Mouse (Mus musculus) layer of hippocampus, postnatal 14 days (tissue): ENCODE results near the gene Zfp534. TPM values are rescaled to one million over a fixed set of nuclear protein-coding genes. Genes with fewer than 3 reads are reported as not detected.
"Not testable (repeated sequence)": the region's sequence is repeated elsewhere in the genome, so short reads cannot be mapped to it uniquely, and the experiment has no call there.

Experiments used
- DNase-seq, 2 experiments: peaks; one replicate each; pipeline ENCODE4 v3.0.0; 2021 to 2022; ENCODE audit warnings: low spot score in 2 of 2, mixed read lengths in 1 of 2
- long read RNA-seq, 2 experiments: library from polyadenylated mRNA; stranded (forward); transcript quantifications; one replicate each; pipeline ENCODE4 v2.0.0; 2021
- total RNA-seq, 2 experiments: library from RNA; stranded (reverse); gene quantifications; 2 replicates each; pipeline ENCODE4 v1.2.3; 2021

Gene Zfp534
- total RNA-seq = not detected
- long read RNA-seq, experiment 1 = 0 reads
- long read RNA-seq, experiment 2 = 0 reads

DNA sequence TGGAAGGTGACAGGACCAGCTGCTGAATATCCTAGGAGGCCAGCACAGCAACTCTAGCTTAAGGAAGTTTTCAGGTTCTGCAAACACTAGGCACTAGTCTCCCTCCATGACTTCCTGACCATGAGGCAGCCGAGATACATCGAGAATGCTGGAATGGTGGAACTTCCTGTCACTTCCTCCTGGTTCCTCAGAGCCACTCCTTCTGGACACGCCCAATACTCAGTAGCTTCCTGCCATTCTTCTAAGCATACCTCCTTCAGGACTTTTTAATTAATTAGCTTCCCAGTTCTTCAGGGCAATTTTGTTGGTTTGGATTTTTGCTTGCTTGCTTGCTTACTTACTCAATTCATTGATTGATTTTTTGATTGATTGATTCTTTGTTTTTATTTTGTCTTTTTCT is at the start of gene Zfp534:
TSS of gene Zfp534 (minus strand) at position 101 of the 400 bp plus-strand sequence.
- DNase-seq = not testable (repeated sequence)

- not testable (repeated sequence) for DNase-seq
Measured at GRCm38 (mm10) chr4:147746255-147746654, 43.9 kb upstream of the Zfp534 start.

GRCm38 (mm10) chr4:147738636-147739369 is 36.5 kb upstream of the Zfp534 start:
- DNase-seq = not testable (repeated sequence)

GRCm38 (mm10) chr4:147655245-147655644 is 47.1 kb downstream of the Zfp534 start:
- DNase-seq = not testable (repeated sequence)

DNA sequence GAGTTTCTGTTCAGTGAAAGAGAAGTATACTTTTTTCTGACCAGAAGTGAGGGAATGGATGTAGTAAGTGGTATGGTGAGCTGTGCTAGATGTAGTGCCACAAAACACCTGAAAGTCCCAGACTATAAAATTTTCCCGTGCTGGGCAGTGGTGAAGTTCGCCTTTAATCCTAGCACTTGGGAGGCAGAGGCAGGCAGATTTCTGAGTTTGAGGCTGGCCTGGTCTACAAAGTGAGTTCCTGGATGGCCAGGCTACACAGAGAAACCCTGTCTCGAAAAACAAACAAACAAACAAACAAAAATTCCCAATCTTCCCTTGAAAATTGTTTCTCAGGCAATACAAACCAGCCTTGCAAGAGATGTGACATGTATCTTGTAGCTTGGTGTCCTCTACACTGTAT is 54.9 kb downstream of the Zfp534 start:
- DNase-seq = not testable (repeated sequence)

GRCm38 (mm10) chr4:147642413-147642812 is 59.9 kb downstream of the Zfp534 start, which contains the start of gene Zfp979:
Gene Zfp979, minus strand, starts transcription at chr4:147642513.
- DNase-seq = not testable (repeated sequence)

- not testable (repeated sequence) for DNase-seq
Measured at GRCm38 (mm10) chr4:147641932-147642331, 60.4 kb downstream of the Zfp534 start.

DNA sequence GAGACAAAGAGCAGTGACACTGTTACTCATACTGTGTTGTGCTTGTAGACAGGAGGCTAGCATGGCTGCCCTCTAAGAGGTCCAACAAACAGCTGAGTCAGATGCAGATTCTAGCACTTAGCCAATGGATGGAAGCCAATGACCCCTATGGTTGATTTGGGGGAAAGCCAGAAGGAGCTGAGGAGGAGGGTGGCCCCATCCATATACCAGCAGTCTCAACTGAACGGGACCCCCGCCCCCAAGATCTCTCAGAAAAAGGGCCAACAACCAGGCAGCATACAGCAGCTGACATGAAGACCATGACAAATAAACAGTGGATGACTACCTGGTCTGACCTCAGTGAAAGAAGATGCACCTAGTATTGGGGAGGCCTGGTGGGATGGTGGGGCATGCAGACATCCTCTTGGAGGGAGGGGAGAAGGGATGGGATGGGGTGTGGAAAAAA is 68.5 kb downstream of the Zfp534 start:
- not testable (repeated sequence) for DNase-seq

Other genes starting within 250 kb of the Zfp534 start
- 1 to 10 TPM; 3.7 to 4.1 TPM for gene Zfp982, start 210.1 kb downstream of the Zfp534 start, total RNA-seq
- under 1 TPM; 0.28 to 0.29 TPM for gene Gm16503, start 162.3 kb downstream of the Zfp534 start, total RNA-seq
- gene Zfp985, start 149.3 kb downstream of the Zfp534 start, total RNA-seq = not detected
- under 1 TPM; 0.55 to 0.76 TPM for gene Zfp979, start 60.0 kb downstream of the Zfp534 start, total RNA-seq
- 1 to 10 TPM; 2.8 to 3.1 TPM for gene Zfp984, start 107.2 kb upstream of the Zfp534 start, total RNA-seq
- gene Zfp933, start 145.8 kb upstream of the Zfp534 start, total RNA-seq = 10 to 100 TPM; 16.0 to 16.9 TPM
- gene Miip, start 166.3 kb upstream of the Zfp534 start, total RNA-seq = 10 to 100 TPM; 20.6 to 21.5 TPM
- gene Fv1, start 166.4 kb upstream of the Zfp534 start, total RNA-seq = 1 to 10 TPM; 7.2 to 8.9 TPM
- 100 to 1,000 TPM; 188 to 200 TPM for gene Mfn2, start 202.2 kb upstream of the Zfp534 start, total RNA-seq
- 10 to 100 TPM; 26.7 to 28.4 TPM for gene Plod1, start 234.2 kb upstream of the Zfp534 start, total RNA-seq
- 10 to 100 TPM; 27.7 to 28.8 TPM for gene 2510039O18Rik, start 238.3 kb upstream of the Zfp534 start, total RNA-seq